Mouse (Mus musculus): Measurements from ENCODE around the gene Itgb5.

The Itgb5 gene

GRCm38 (mm10) chr16:33820269-33821178 is 8.9 kb upstream of the Itgb5 start:
- no peaks in the 10 kb centered on the region for H3K27me3 ChIP-seq (ENCODE audit: control insufficient read depth, insufficient read depth, low read length, poor library complexity, severe bottlenecking)
- peak; percentile 90 for DNase-seq (ENCODE audit: low read depth, low spot score)
- no peaks in the 10 kb centered on the region for H3K36me3 ChIP-seq (ENCODE audit: control insufficient read depth, insufficient read depth, low read length, poor library complexity, severe bottlenecking)

GRCm38 (mm10) chr16:33824603-33825002 is 4.9 kb upstream of the Itgb5 start:
- Histone ChIP-seq H3K27me3 (ENCODE audit: control insufficient read depth, insufficient read depth, low read length, poor library complexity, severe bottlenecking) (no peaks in the 10 kb centered on the region), H3K36me3 (ENCODE audit: control insufficient read depth, insufficient read depth, low read length, poor library complexity, severe bottlenecking) (no peaks in the 10 kb centered on the region)
- no peak for DNase-seq (ENCODE audit: low read depth, low spot score)

- Histone ChIP-seq H3K27me3 (ENCODE audit: control insufficient read depth, insufficient read depth, low read length, poor library complexity, severe bottlenecking) (no peaks in the 10 kb centered on the region; the same call in 1 of the 2 replicates), H3K36me3 (ENCODE audit: control insufficient read depth, insufficient read depth, low read length, poor library complexity, severe bottlenecking) (no peaks in the 10 kb centered on the region)
- no peak for DNase-seq (ENCODE audit: low read depth, low spot score)
Observed at GRCm38 (mm10) chr16:33828496-33828895, 969 bp upstream of the Itgb5 start.

- Histone ChIP-seq H3K36me3 (ENCODE audit: control insufficient read depth, insufficient read depth, low read length, poor library complexity, severe bottlenecking) (no peaks in the 10 kb centered on the region), H3K27me3 (ENCODE audit: control insufficient read depth, insufficient read depth, low read length, poor library complexity, severe bottlenecking) (no peaks in the 10 kb centered on the region; the same call in 1 of the 2 replicates)
- DNase-seq (ENCODE audit: low read depth, low spot score): peak; percentile 24
Observed at GRCm38 (mm10) chr16:33829842-33830511, 512 bp downstream of the Itgb5 start.

- no peaks in the 10 kb centered on the region for H3K36me3 ChIP-seq (ENCODE audit: control insufficient read depth, insufficient read depth, low read length, poor library complexity, severe bottlenecking)
- no peak for DNase-seq (ENCODE audit: low read depth, low spot score)
- H3K27me3 ChIP-seq (ENCODE audit: control insufficient read depth, insufficient read depth, low read length, poor library complexity, severe bottlenecking): no peaks in the 10 kb centered on the region; the same call in 1 of the 2 replicates
Observed at GRCm38 (mm10) chr16:33830512-33831105, 1.1 kb downstream of the Itgb5 start.

- Histone ChIP-seq H3K36me3 (ENCODE audit: control insufficient read depth, insufficient read depth, low read length, poor library complexity, severe bottlenecking) (no peaks in the 10 kb centered on the region), H3K27me3 (ENCODE audit: control insufficient read depth, insufficient read depth, low read length, poor library complexity, severe bottlenecking) (no peaks in the 10 kb centered on the region; the same call in 1 of the 2 replicates)
- DNase-seq (ENCODE audit: low read depth, low spot score): no peak
Observed at GRCm38 (mm10) chr16:33832057-33832456, 2.6 kb downstream of the Itgb5 start.

GRCm38 (mm10) chr16:33832728-33833428 is 3.4 kb downstream of the Itgb5 start:
- H3K27me3 ChIP-seq (ENCODE audit: control insufficient read depth, insufficient read depth, low read length, poor library complexity, severe bottlenecking): no peaks in the 10 kb centered on the region; the same call in 1 of the 2 replicates
- peak; percentile 45 for DNase-seq (ENCODE audit: low read depth, low spot score)

GRCm38 (mm10) chr16:33833429-33833753 is 3.9 kb downstream of the Itgb5 start:
- DNase-seq (ENCODE audit: low read depth, low spot score): no peak
- H3K36me3 ChIP-seq (ENCODE audit: control insufficient read depth, insufficient read depth, low read length, poor library complexity, severe bottlenecking): no peaks in the 10 kb centered on the region
- no peaks in the 10 kb centered on the region; the same call in 1 of the 2 replicates for H3K27me3 ChIP-seq (ENCODE audit: control insufficient read depth, insufficient read depth, low read length, poor library complexity, severe bottlenecking)

More at GRCm38 (mm10) chr16:33832728-33833428, 3.4 kb downstream of the Itgb5 start:
- no peaks in the 10 kb centered on the region for H3K36me3 ChIP-seq (ENCODE audit: control insufficient read depth, insufficient read depth, low read length, poor library complexity, severe bottlenecking)

- no peaks in the 10 kb centered on the region for H3K36me3 ChIP-seq (ENCODE audit: control insufficient read depth, insufficient read depth, low read length, poor library complexity, severe bottlenecking)
- peak; percentile 22 for DNase-seq (ENCODE audit: low read depth, low spot score)
Observed at GRCm38 (mm10) chr16:33833781-33834482, 4.5 kb downstream of the Itgb5 start.

GRCm38 (mm10) chr16:33836676-33837075 is 7.2 kb downstream of the Itgb5 start:
- no peak for DNase-seq (ENCODE audit: low read depth, low spot score)
- Histone ChIP-seq H3K36me3 (ENCODE audit: control insufficient read depth, insufficient read depth, low read length, poor library complexity, severe bottlenecking) (no peaks in the 10 kb centered on the region), H3K27me3 (ENCODE audit: control insufficient read depth, insufficient read depth, low read length, poor library complexity, severe bottlenecking) (no peaks in the 10 kb centered on the region; the same call in 1 of the 2 replicates)

More at GRCm38 (mm10) chr16:33833781-33834482, 4.5 kb downstream of the Itgb5 start:
- no peaks in the 10 kb centered on the region; the same call in 1 of the 2 replicates for H3K27me3 ChIP-seq (ENCODE audit: control insufficient read depth, insufficient read depth, low read length, poor library complexity, severe bottlenecking)

- DNase-seq (ENCODE audit: low read depth, low spot score): no peak
- H3K36me3 ChIP-seq (ENCODE audit: control insufficient read depth, insufficient read depth, low read length, poor library complexity, severe bottlenecking): no peaks in the 10 kb centered on the region
- no peaks in the 10 kb centered on the region; the same call in 1 of the 2 replicates for H3K27me3 ChIP-seq (ENCODE audit: control insufficient read depth, insufficient read depth, low read length, poor library complexity, severe bottlenecking)
Observed at GRCm38 (mm10) chr16:33837191-33837590, 7.7 kb downstream of the Itgb5 start.

- no peak for DNase-seq (ENCODE audit: low read depth, low spot score)
- H3K36me3 ChIP-seq (ENCODE audit: control insufficient read depth, insufficient read depth, low read length, poor library complexity, severe bottlenecking): no peaks in the 10 kb centered on the region
Observed at GRCm38 (mm10) chr16:33840616-33841015, 11.2 kb downstream of the Itgb5 start.

GRCm38 (mm10) chr16:33842081-33842880 is 12.8 kb downstream of the Itgb5 start:
- DNase-seq (ENCODE audit: low read depth, low spot score): no peak
- Histone ChIP-seq H3K27me3 (ENCODE audit: control insufficient read depth, insufficient read depth, low read length, poor library complexity, severe bottlenecking) (no peaks in the 10 kb centered on the region), H3K36me3 (ENCODE audit: control insufficient read depth, insufficient read depth, low read length, poor library complexity, severe bottlenecking) (no peaks in the 10 kb centered on the region)

More at GRCm38 (mm10) chr16:33840616-33841015, 11.2 kb downstream of the Itgb5 start:
- no peaks in the 10 kb centered on the region for H3K27me3 ChIP-seq (ENCODE audit: control insufficient read depth, insufficient read depth, low read length, poor library complexity, severe bottlenecking)
